Mouse (Mus musculus) kidney, adult 2 months (tissue): ENCODE measurements around the gene Cyp2u1.
A peak's percentile ranks its signal among the peaks of the same experiment; 100 is the strongest.

Experiments
- CTCF ChIP-seq: fragments of 200-500 bp; conservative IDR thresholded peaks from 2 replicates; pipeline ENCODE4 v1.5.1; 2011; ENCODE audit warnings: low read depth, mild to moderate bottlenecking, control low read depth, low read length, moderate library complexity, mixed read lengths; ENCODE audit not compliant: insufficient read depth, insufficient read length
- POLR2A ChIP-seq: fragments of 200-500 bp; IDR thresholded peaks from one replicate; pipeline ENCODE4 v1.6.1; 2011; ENCODE audit warnings: low read depth, low read length, control low read depth

DNA sequence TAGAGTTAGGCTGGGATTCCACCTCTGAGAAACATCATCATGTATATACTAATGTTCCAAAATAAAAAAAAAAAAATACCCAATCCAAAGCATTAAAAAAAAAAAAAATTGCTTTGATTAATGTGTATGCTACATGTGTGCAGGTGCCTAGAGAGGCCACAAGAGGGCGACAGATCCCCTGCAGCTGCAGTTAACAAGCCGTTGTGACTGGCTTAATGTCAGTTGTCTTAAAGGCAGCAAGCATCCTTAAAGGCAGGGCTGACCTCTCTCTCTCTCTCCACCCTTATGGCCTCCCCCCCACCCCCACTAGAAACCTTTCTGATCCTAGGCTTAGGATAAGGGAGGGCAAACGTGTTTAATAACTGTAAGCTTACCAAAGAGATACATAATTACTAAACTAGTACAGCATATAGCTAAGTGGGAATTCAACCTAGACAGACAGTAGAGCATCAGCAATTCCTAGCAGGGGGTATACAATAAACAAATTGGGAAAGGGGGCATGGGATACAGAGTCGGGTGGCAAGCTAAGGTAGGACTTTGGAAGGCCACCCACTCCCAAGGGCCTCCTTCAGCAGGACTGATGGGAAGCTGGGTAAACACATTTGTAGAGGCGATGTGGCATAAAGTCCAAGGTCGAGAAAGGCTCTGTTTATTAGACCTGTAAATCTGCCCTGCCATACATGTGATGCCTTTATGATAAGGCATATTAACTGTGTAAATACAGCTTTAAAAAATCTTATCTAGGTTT is 45.0 kb upstream of the Cyp2u1 start:
- TF ChIP-seq POLR2A: no peak
- peak; percentile 87 for TF ChIP-seq CTCF
